Mouse (Mus musculus) testis, adult 2 months (tissue): ENCODE measurements at regions not wholly inside any gene's neighbourhood (a gene's known extent, or its start where the extent isn't known, plus 50 kb on each side); places are given as distances from the start of the nearest gene placed in this dataset.
"Not testable (repeated sequence)": the region's sequence is repeated elsewhere in the genome, so short reads cannot be mapped to it uniquely, and the experiment has no call there.

Source experiments
- H3K27ac ChIP-seq: fragments of 200-500 bp; 2 replicates; pipeline ENCODE4 v1.5.1; 2012; ENCODE audit warnings: low read depth, low read length; ENCODE audit not compliant: control insufficient read depth, insufficient read depth
- H3K27me3 ChIP-seq: fragments of 200-500 bp; 2 replicates; pipeline ENCODE4 v1.6.1; 2012; ENCODE audit warnings: mild to moderate bottlenecking, low read length, moderate library complexity; ENCODE audit not compliant: control insufficient read depth, insufficient read depth
- H3K36me3 ChIP-seq: fragments of 200-500 bp; 2 replicates; pipeline ENCODE4 v1.6.1; 2012; ENCODE audit warnings: mild to moderate bottlenecking, low read length; ENCODE audit not compliant: control insufficient read depth, insufficient read depth
- H3K4me1 ChIP-seq: fragments of 200-500 bp; 2 replicates; pipeline ENCODE4 v1.6.1; 2012; ENCODE audit warnings: low read length; ENCODE audit not compliant: control insufficient read depth, insufficient read depth
- H3K4me3 ChIP-seq: fragments of 200-500 bp; 2 replicates; pipeline ENCODE4 v1.5.1; 2012; ENCODE audit warnings: low read depth, mild to moderate bottlenecking, low read length, moderate library complexity, mixed read lengths; ENCODE audit not compliant: control insufficient read depth
- CTCF ChIP-seq: fragments of 200-500 bp; IDR thresholded peaks from 2 replicates; pipeline ENCODE4 v1.5.1; 2012; ENCODE audit warnings: low read depth, mild to moderate bottlenecking, inconsistent platforms, low read length, moderate library complexity; ENCODE audit not compliant: control insufficient read depth, insufficient read depth, insufficient replicate concordance
- POLR2A ChIP-seq: fragments of 200-500 bp; IDR thresholded peaks from 2 replicates; pipeline ENCODE4 v1.6.1; 2012; ENCODE audit warnings: low read depth, mild to moderate bottlenecking, inconsistent platforms, low read length, moderate library complexity; ENCODE audit not compliant: control insufficient read depth

DNA sequence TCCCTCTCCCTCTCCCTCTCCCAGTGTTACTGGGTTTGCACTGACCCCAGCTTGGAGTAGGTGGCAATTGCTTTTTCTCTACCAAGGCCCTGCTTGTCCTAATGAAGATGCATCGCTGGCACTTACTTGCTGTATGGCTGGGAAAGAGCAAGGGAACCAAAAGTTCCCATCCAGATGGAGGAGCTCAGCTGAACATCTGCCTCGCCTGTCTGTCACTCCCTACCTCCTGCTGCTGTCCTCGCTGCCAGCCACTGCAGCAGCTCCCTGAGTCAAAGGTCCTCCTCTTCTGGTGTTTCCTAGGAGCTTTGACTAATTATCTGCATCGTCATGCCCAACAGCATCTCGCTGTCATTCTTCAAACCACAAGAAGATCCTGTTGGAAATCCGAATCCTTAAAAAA, 203.4 kb downstream of the Mat2b start:
- no peak for TF ChIP-seq POLR2A
- TF ChIP-seq CTCF, result no peak
- Histone ChIP-seq H3K27ac (no peak overlapping the region), H3K36me3 (no peaks in the 10 kb centered on the region), H3K4me1 (no peaks in the 10 kb centered on the region), H3K4me3 (no peak overlapping the region), H3K27me3 (no peaks in the 10 kb centered on the region)

DNA sequence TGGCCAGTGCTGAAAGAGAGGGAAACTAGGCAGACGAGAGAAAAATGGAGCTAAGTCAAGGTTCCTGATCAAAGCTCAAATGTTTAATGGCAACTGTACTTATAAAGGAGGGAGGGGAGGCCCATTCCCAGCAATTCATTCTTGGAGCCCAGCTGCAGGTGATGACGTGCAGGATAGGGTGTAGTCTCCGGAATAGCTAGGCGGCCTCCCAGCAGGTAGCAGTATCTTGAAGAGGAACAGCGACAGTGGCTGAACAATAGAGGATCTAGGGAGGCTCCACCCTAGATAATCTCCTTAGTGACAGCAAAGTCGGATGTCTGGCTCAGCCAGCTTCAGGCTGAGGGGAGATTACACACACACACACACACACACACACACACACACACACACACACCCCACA, 216.8 kb downstream of the Mat2b start:
- H3K27ac ChIP-seq, H3K27me3 ChIP-seq, H3K4me1 ChIP-seq, H3K36me3 ChIP-seq, H3K4me3 ChIP-seq: not testable (repeated sequence)

DNA sequence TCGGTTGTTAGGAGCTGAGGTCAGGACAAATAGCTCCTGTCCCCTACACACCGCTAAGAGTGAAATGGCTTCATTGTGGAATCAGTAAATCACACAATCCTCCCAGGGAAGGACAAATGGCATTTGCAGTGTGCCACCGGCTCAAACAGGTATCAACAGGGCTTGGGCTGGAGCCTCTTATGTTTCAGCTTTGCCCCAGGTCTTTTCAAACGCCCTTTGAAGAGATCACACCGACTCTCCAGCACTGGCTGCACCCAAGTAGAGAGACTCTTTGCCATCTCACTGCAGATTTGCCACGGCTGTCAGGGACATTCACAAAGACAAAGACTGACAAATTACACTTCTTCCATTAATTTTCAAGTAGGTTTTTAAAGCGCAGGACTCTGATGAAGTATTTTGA, 217.7 kb downstream of the Mat2b start:
- H3K27me3 ChIP-seq, result no peaks in the 10 kb centered on the region
- no peaks in the 10 kb centered on the region for H3K4me1 ChIP-seq
- H3K36me3 ChIP-seq, result no peaks in the 10 kb centered on the region
- H3K4me3 ChIP-seq, result no peak overlapping the region
- TF ChIP-seq POLR2A, result no peak
- TF ChIP-seq CTCF, result no peak
- H3K27ac ChIP-seq, result no peak overlapping the region

DNA sequence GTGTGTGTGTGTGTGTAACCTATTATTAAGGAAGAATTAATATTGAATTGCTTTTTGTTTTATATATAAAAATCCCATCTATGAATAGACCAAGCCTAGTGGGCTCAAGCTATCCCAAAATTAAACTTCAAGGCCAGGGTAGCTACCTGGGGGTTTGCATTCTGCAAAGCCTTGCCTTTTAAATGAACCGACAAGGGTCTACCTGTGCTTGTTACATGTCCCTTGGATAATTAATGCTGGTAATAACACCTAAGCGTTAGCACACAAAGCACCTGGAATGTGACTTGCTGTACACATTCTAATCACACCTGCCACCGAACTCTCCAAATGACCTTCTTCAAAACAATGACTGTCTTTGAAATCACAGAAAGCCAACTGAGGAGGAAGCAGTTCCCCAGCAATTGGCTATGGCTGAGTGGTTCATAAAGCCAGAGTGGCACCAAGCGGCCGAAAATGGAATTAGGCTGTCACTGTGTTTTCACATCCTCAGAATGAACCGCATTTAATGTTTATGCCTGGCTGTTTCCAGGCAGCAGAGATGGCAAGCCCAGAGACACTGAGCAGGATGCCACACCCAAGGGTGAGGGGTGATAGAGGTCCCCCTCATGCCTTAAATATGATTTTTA, 225.8 kb downstream of the Mat2b start:
- no peak overlapping the region for H3K27ac ChIP-seq
- no peaks in the 10 kb centered on the region for H3K36me3 ChIP-seq
- H3K27me3 ChIP-seq, result no peaks in the 10 kb centered on the region
- H3K4me3 ChIP-seq, result no peak overlapping the region
- no peaks in the 10 kb centered on the region for H3K4me1 ChIP-seq
- peak; percentile 10; the same call in 1 of the 2 replicates for TF ChIP-seq CTCF
- TF ChIP-seq POLR2A, result no peak

DNA sequence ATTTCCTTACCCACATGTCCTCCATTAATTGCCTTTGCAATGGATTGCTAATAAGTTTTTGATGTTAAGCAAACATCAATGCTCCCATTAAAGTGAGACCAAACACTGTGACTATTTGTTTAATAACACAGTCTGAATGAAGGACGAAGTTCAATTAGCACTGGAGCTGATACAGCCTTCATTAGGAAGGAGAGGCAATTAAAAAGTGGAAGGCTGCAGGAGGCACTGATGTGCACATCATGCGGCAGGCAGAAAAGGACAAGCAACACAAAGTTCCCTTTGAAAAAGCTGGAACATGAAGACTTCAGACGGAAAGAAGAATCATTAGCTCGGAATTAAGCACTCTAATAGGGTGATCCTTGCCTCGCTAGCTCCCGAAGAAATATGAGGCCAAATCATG, 238.4 kb downstream of the Mat2b start:
- Histone ChIP-seq H3K27me3 (no peaks in the 10 kb centered on the region), H3K4me3 (no peak overlapping the region), H3K4me1 (no peaks in the 10 kb centered on the region), H3K36me3 (no peaks in the 10 kb centered on the region), H3K27ac (no peak overlapping the region)
- TF ChIP-seq CTCF, result no peak
- no peak for TF ChIP-seq POLR2A

DNA sequence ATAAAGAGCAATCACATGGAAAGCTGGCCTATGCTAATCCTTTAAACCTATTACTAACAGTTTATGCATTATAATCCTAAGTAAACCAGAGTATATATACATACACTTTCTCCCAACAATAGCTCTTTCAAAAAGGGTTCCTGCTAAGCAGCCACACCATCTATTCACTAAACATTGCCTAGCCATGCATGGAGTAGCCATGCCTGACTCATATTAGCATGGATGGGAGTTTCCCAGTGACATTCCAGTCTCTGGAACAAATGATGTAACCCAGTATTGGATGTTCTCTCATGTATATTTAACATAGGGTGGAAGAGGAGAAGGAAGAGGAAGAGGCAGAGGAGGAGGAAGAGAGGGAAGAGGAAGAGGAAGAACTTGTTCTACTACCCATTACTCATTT, 240.0 kb downstream of the Mat2b start:
- H3K27me3 ChIP-seq, H3K27ac ChIP-seq: not testable (repeated sequence)

DNA sequence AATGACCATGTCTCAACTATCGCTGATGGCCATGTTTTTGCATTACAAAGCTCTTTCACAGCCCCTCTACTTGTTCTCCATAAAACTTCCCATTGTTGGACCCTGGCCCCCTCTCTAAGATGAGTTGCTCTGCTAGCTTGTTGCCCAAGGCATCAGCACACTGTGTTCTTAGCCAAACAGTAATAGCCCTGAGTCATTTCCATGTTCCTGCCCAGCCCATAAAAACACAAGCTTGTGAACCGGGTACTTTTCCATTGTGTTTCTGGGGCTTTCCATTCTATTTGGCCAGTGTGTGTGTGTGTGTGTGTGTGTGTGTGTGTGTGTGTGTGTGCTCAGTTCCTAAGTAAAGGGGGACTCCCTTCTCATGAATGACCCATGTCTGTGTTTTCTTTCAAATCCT, 248.2 kb downstream of the Mat2b start:
- TF ChIP-seq POLR2A (no peak), CTCF (no peak)
- no peaks in the 10 kb centered on the region for H3K27me3 ChIP-seq
- H3K4me3 ChIP-seq, result no peak overlapping the region
- no peak overlapping the region for H3K27ac ChIP-seq
- H3K4me1 ChIP-seq, result no peaks in the 10 kb centered on the region
- H3K36me3 ChIP-seq, result no peaks in the 10 kb centered on the region

More for the DNA sequence above, 240.0 kb downstream of the Mat2b start:
- not testable (repeated sequence) for H3K36me3 ChIP-seq, H3K4me3 ChIP-seq, H3K4me1 ChIP-seq

DNA sequence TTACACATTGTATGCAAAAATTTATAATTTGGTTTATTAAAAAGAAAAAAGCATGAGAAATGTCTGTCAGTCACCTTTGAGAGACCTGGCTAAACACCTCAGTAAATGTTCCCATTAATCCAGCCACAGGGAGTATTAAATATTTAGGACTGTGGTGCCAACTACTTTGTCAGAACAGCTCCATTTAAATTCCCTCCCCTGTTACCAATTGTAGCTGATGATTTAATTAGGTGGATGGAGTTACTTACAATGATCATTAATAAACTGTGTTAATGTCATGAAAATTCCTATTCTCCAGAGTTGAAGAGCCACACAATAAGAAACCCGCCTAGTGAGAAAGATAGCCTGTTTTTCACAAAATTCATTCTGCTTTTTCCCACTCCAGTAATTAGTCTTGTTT, 261.0 kb downstream of the Mat2b start:
- Histone ChIP-seq H3K4me3 (no peak overlapping the region), H3K36me3 (no peaks in the 10 kb centered on the region), H3K4me1 (no peaks in the 10 kb centered on the region), H3K27ac (no peak overlapping the region), H3K27me3 (no peaks in the 10 kb centered on the region)
- no peak for TF ChIP-seq CTCF
